Mouse (Mus musculus): ENCODE measurements at regions not wholly inside any gene's neighbourhood (a gene's known extent, or its start where the extent isn't known, plus 50 kb on each side); places are given as distances from the start of the nearest gene placed in this dataset.
"Not testable (repeated sequence)": the region's sequence is repeated elsewhere in the genome, so short reads cannot be mapped to it uniquely, and the experiment has no call there.

DNA sequence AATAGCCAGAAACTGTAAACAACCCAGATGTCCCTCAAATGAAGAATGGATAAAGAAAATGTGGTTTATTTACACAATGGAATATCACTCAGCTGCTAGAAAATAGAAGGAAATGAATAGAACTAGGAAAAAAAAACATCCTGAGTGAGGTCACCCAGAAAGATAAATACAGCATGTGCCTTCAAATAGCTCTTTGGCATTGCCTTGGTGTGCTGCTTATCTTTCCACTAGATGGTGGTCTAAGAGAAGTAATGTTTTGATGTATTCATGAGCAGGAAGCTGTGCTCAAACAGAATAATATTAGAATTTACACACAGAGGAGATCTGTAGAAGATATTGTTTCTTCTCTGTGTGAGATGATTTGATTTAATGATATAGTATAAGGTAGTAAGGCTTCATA is 78.8 kb downstream of the Zfp619 start:
- Histone ChIP-seq H3K4me1 (replicated peaks) (no peaks in the 10 kb centered on the region), H3K4me3 (replicated peaks) (no peak overlapping the region), H3K9me3 (no peaks in the 10 kb centered on the region), H3K36me3 (no peaks in the 10 kb centered on the region), H3K9ac (no peak overlapping the region), H3K27me3 (replicated peaks) (no peaks in the 10 kb centered on the region), H3K27ac (no peak overlapping the region), H3K4me2 (replicated peaks) (no peak overlapping the region)
- no peak for ATAC-seq

DNA sequence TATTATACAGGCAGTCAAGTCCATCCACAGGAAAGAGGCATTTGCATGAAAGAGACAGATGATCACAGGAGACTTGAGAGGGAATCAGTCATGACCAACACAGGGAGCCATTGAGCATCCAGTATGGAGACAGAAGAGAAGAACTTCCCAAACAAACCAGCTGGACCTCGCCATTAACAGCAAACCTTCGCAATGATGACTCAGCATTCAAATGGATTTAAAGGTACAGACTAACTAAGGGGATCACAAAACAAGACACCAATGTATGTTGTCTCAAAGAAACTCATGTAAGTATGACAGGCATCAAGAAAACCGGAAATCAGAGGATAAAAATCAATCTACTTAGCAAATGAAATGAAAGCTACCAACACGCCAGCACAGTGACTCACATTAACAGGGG is 96.2 kb downstream of the Zfp619 start:
- 74% methylated on average over 4 of the region's 4 CpGs for whole genome bisulfite sequencing
- Histone ChIP-seq H3K27me3 (replicated peaks) (no peaks in the 10 kb centered on the region), H3K9ac (no peak overlapping the region), H3K4me3 (replicated peaks) (no peak overlapping the region), H3K4me2 (replicated peaks) (no peak overlapping the region), H3K9me3 (no peaks in the 10 kb centered on the region), H3K36me3 (no peaks in the 10 kb centered on the region), H3K27ac (no peak overlapping the region), H3K4me1 (replicated peaks) (no peaks in the 10 kb centered on the region)
- no peak for ATAC-seq

DNA sequence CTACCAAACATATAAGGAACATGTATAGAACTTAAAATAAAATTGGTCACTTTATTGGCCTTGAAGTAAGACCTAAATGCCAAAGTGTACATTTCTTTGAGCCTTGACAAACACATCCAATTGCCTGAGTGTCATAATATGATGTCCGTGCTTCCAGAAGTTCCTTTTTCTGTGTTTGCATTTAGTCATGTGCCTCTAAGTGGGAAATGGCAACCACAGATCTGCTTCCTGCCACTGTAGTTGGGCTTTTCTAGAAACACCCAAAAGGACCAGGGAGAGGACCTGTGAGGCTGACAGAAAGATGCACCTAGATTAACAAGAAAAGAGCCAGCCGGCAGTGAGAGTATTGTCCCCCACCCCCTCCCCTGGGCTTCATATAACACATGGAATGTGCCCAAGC is 97.5 kb downstream of the Zfp619 start:
- H3K27me3 ChIP-seq (replicated peaks) = no peaks in the 10 kb centered on the region
- H3K9me3 ChIP-seq = no peaks in the 10 kb centered on the region
- no peak overlapping the region for H3K27ac ChIP-seq
- H3K4me2 ChIP-seq (replicated peaks) = no peak overlapping the region
- no peak overlapping the region for H3K9ac ChIP-seq
- 77% methylated on average over 2 of the region's 2 CpGs for WGBS
- H3K4me1 ChIP-seq (replicated peaks) = no peaks in the 10 kb centered on the region
- no peak for ATAC-seq
- no peaks in the 10 kb centered on the region for H3K36me3 ChIP-seq
- H3K4me3 ChIP-seq (replicated peaks) = no peak overlapping the region

DNA sequence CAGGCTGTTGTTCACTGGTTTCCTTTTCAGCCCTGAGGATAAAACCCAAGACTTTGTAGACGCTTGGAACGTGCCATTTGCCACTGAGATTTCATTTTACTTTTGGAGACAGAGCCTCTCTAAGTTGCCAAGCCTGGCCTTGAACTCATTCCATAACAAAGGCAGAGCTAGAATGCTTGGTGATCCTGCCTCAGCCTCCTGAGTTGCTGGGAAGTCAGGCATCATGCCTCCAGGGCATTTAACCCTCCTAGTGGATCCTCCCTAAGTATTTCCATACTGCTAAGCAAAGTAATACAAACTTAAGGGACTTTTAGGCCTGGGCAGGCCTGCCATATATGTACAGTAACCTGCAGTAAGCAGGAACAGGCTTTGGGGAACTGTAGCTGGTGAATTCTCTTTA is 104.2 kb downstream of the Zfp619 start:
- no peaks in the 10 kb centered on the region for H3K36me3 ChIP-seq
- H3K4me2 ChIP-seq (replicated peaks) = no peak overlapping the region
- no peaks in the 10 kb centered on the region for H3K27me3 ChIP-seq (replicated peaks)
- H3K27ac ChIP-seq = no peak overlapping the region
- no peak for ATAC-seq
- no peaks in the 10 kb centered on the region for H3K9me3 ChIP-seq
- no peak overlapping the region for H3K4me3 ChIP-seq (replicated peaks)
- H3K4me1 ChIP-seq (replicated peaks) = no peaks in the 10 kb centered on the region
- WGBS = 85% methylated on average over 2 of the region's 2 CpGs
- H3K9ac ChIP-seq = no peak overlapping the region

DNA sequence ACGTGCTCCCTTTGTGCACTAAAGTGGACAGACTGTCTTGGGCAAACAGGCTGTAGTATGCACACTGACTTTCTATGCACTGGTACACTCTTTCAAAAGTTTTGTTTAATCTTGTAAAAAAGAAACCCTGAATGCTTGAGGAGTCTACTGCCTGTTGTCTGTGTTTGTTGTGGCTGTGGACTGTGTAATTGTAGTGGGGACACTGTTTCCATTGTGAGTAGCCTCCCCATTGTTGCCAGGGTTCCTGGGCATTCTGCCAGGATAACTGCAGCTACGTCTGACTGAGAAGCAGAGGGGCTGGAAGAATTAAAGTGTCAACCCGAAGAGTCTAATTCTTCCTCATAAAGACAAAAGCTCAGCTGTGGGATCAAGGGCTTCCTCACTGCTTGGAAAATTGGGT is 115.3 kb downstream of the Zfp619 start:
- 35% methylated on average over 3 of the region's 3 CpGs for WGBS
- H3K4me2 ChIP-seq (replicated peaks) = no peak overlapping the region
- H3K9ac ChIP-seq = no peak overlapping the region
- H3K4me3 ChIP-seq (replicated peaks) = no peak overlapping the region
- H3K36me3 ChIP-seq = no peaks in the 10 kb centered on the region
- H3K27ac ChIP-seq = no peak overlapping the region
- no peaks in the 10 kb centered on the region for H3K27me3 ChIP-seq (replicated peaks)
- H3K4me1 ChIP-seq (replicated peaks) = no peaks in the 10 kb centered on the region
- no peaks in the 10 kb centered on the region for H3K9me3 ChIP-seq
- ATAC-seq = no peak

DNA sequence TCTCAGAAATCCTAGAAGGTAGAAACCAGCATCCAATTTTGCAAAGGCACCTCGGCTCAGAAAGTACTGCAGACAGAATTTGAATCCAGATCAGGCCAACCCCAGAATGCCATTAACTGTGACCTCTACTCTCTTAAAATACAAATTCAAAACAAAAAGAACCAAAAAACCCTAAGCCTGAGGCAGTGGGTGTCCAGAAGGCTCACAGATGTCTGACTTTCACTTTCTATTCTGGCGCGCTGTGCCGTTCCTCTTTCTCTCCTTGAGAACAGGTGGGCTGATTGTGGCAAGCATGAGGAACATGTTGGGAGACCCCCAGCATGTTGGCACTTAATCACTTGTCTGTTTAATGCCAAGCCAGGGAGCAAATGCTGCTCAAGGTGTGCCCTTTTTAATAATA is 124.8 kb downstream of the Zfp619 start:
- Histone ChIP-seq H3K27me3 (replicated peaks) (no peaks in the 10 kb centered on the region), H3K36me3 (no peaks in the 10 kb centered on the region), H3K4me2 (replicated peaks) (no peak overlapping the region), H3K4me1 (replicated peaks) (no peaks in the 10 kb centered on the region), H3K4me3 (replicated peaks) (no peak overlapping the region), H3K27ac (no peak overlapping the region), H3K9ac (no peak overlapping the region), H3K9me3 (no peaks in the 10 kb centered on the region)
- no peak for ATAC-seq
- WGBS = 79% methylated on average over 4 of the region's 4 CpGs

DNA sequence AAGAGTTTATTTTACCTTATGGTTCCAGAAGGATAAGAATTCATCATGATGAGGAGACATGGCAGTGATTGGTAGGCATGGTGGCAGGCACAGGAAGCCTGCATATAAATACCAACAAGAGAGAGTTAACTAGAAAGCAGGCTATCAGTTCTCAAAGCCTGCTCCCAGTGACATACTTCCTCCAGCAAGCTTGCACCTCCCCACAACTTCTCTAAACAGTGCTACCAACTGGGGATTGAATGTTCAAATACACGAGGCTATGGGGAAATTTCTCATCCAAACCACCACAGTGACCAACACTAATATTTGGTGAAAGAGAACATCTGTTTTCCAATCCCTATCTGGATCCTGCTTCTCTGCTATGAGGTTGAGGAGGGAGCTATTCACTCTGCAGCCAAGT is 125.8 kb downstream of the Zfp619 start:
- no peak overlapping the region for H3K4me3 ChIP-seq (replicated peaks)
- H3K9me3 ChIP-seq = no peaks in the 10 kb centered on the region
- H3K9ac ChIP-seq = no peak overlapping the region
- ATAC-seq = no peak
- no peaks in the 10 kb centered on the region for H3K36me3 ChIP-seq
- no peaks in the 10 kb centered on the region for H3K4me1 ChIP-seq (replicated peaks)
- H3K4me2 ChIP-seq (replicated peaks) = no peak overlapping the region
- WGBS = 31% methylated on average over 1 of the region's 1 CpGs
- no peaks in the 10 kb centered on the region for H3K27me3 ChIP-seq (replicated peaks)
- no peak overlapping the region for H3K27ac ChIP-seq

DNA sequence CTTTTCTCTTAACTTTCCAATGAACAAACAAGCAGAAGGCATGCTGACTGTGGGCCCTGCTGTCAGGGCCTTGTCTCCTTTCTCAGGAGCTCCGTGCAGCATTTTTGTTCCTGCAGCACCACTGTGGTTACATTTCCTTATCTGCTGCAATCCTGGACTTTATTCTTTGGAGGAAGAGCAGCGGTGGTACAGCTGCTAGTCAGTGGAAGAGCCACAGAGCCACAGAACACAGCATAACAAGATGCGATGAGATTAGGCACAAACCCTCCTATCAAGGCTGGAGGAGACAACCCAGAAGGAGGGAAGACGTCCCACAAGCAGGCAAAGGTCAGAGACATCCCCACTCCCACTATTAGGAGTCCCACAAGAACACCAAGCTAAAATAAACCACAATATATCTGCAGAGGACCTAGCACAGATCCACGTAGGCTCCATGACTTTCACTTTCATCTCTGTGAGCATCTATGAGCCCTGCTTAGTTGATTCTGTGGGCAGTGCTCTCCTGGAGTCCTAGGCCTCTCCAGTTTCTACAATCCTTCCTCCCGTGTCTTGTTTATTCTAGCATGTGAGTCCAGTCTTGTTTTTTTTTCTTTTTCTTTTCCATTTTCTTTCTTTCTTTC is 133.0 kb downstream of the Zfp619 start:
- Histone ChIP-seq H3K4me1 (replicated peaks) (no peaks in the 10 kb centered on the region), H3K9me3 (no peaks in the 10 kb centered on the region), H3K27ac (no peak overlapping the region), H3K36me3 (no peaks in the 10 kb centered on the region), H3K27me3 (replicated peaks) (no peaks in the 10 kb centered on the region), H3K9ac (no peak overlapping the region), H3K4me3 (replicated peaks) (no peak overlapping the region), H3K4me2 (replicated peaks) (no peak overlapping the region)
- no peak for ATAC-seq
- 54% methylated on average over 6 of the region's 6 CpGs for WGBS

DNA sequence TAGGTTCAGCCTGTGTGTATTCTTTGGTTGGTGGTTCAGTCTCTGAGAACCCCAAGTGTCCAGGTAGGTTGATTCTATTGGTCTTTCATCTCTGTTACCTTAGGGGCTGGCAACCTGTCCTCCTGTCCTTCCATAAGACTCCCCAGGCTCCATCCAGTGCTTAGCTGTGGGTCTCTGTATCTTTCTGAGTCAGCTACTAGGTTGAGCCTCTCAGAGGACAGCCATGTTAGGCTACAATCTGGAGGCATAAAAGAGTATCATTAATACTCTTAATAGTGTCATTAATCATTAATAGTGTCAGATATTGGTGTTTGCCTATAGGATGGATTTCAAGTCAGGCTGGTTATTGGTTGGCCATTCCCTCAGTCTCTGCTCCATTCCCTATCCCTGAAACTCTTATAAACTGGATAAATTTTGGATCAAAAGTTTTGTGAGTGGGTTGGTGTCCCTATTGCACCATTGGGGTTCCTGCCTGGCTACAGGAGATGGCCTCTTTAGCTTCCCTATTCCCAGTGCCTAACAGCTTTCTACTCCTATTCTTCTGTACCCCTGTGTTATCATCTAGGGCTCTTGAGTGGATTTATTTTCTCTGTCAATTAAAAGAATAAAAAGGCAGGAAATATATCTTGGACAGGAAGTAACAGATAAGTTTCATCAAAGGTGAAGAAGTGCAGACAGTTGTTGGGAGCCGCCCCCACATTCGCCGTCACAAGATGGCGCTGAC is 137.2 kb downstream of the Zfp619 start:
- Histone ChIP-seq H3K27me3 (replicated peaks) (no peaks in the 10 kb centered on the region), H3K27ac (no peak overlapping the region), H3K4me2 (replicated peaks) (0 out of 2 replicates have a peak overlapping the region, but pooled peaks have one; percentile 19), H3K4me1 (replicated peaks) (no peaks in the 10 kb centered on the region), H3K9me3 (no peaks in the 10 kb centered on the region), H3K36me3 (no peaks in the 10 kb centered on the region), H3K4me3 (replicated peaks) (no peak overlapping the region), H3K9ac (no peak overlapping the region)
- peak; percentile 70 for ATAC-seq
- 23% methylated on average over 4 of the region's 4 CpGs for WGBS

DNA sequence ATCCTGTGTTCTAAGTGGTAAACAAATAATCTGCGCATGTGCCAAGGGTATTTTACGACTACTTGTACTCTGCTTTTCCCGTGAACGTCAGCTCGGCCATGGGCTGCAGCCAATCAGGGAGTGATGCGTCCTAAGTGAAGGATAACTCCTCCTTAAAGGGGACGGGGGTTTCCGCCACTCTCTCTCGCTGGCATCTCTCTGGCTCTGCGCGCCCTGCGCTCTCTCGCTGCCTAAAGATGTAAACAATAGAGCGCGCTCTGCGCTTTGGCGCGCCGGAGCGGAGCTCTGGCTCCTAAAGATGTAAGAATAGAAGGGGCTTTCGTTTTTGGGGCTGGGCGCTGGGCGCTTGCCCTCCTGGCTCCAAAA is 137.7 kb downstream of the Zfp619 start:
- Histone ChIP-seq H3K9ac (0 out of 2 replicates have a peak overlapping the region, but pooled peaks have one; percentile 26), H3K27ac (0 out of 2 replicates have a peak overlapping the region, but pooled peaks have one; percentile 32), H3K4me3 (replicated peaks) (peak overlapping the region; percentile 38), H3K4me2 (replicated peaks) (peak overlapping the region; percentile 58)
- peak; percentile 64 for ATAC-seq
- not testable (repeated sequence) for H3K9me3 ChIP-seq; H3K27me3 ChIP-seq (replicated peaks); H3K36me3 ChIP-seq; H3K4me1 ChIP-seq (replicated peaks)
- WGBS = 12% methylated on average over 23 of the region's 23 CpGs

DNA sequence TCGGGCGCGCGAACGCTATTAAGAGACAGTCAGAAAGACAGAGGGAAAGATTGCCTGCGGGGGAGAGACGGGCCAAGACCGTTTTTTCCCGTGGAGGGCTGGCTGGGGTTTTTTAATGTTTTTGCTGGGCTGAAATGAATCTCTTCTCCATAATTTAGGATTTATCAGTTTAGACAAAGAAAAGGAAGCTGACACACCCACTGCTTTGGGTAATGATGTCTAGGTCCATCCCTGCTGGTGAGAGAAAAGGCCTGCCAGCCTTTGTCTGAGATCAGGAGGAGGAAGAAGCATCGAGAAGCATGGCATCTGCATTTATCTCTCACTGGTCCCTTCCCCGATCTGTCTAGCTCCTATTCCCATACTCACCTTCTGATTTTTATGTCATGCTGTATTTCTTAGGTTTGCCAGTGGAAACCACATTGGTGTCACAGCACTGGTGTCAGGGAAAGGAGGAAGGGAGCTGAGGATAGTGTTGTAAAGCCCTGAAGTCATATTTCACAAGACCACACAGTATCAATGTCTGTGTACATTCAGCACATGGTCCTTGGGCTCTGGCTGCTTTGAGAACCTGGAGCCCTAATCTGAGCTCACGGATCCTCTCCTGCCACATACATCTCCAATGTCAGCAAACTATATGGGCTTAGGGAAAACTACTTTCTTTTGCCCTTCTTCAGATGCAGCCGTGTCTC is 138.3 kb downstream of the Zfp619 start:
- Histone ChIP-seq H3K36me3 (no peaks in the 10 kb centered on the region), H3K27ac (0 out of 2 replicates have a peak overlapping the region, but pooled peaks have one; percentile 32), H3K9ac (peak overlapping the region; percentile 26; the same call in 1 of the 2 replicates), H3K27me3 (replicated peaks) (no peaks in the 10 kb centered on the region), H3K9me3 (no peaks in the 10 kb centered on the region), H3K4me1 (replicated peaks) (no peaks in the 10 kb centered on the region), H3K4me2 (replicated peaks) (peak overlapping the region; percentile 58), H3K4me3 (replicated peaks) (peak overlapping the region; percentile 38)
- 31% methylated on average over 13 of the region's 13 CpGs for WGBS
- ATAC-seq = peak; percentile 50; the same call in 1 of the 2 replicates

DNA sequence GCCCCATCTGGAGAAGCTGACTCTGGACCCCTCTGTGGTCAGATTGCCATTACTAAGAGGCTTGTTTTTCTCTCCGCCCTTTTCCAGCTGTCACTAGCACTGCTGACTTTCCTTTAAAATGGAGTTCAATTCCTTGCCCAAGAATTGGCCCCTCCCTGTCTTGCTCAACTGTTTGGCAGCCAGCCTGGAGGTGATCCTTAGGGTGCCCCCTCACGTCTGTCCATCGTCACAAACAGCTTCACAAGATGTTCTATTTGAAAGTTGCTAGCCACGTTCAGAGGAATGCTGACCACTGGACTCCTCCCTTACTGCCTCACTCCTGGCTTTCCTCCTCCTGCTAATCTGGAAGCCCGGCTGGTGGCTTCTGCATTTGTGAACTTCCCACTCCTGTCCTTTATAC is 142.0 kb downstream of the Zfp619 start:
- H3K4me2 ChIP-seq (replicated peaks) = no peak overlapping the region
- no peaks in the 10 kb centered on the region for H3K4me1 ChIP-seq (replicated peaks)
- no peak for ATAC-seq
- H3K4me3 ChIP-seq (replicated peaks) = no peak overlapping the region
- H3K36me3 ChIP-seq = no peaks in the 10 kb centered on the region
- no peaks in the 10 kb centered on the region for H3K9me3 ChIP-seq
- H3K27ac ChIP-seq = no peak overlapping the region
- H3K27me3 ChIP-seq (replicated peaks) = no peaks in the 10 kb centered on the region
- no peak overlapping the region for H3K9ac ChIP-seq
- 25% methylated on average over 5 of the region's 5 CpGs for WGBS

Data from intestine, embryonic 15.5 days (tissue).